Comparison of ENCODE assay signal across 17 mouse cellular contexts in the genomic region with DNA sequence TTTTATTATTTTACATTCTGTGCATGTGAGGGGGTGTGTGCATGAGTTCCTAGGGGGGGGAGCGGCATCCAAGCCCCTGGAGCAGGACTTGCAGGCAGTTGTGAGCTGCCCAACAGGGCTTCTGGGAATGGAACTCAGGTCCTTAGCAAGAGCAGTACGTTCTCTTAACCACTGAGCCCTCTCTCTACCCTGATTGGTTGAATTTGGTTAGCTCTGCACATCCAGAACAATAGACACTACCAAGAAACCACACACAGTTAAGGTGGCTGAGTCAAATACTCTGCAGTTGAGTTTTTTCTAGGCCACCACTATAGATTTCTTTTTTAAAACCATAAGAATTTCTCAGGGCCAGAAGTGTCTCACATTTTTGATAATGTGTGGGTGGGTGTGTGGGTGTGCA.
"Had no signal": no experiment of that assay in that cellular context is flagged by ENCODE, and none has a peak within 500 bp of the region (broad histone marks: within the 10 kb centered on the region; RNA-seq: fewer than 3 reads in every experiment).

No protein-coding gene starts in this region.

- H3K27ac ChIP-seq: neural tube, embryonic 12.5 days; neural tube, embryonic 13.5 days; neural tube, embryonic 15.5 days; stomach, embryonic 15.5 days; stomach, postnatal 0 days had no signal

- H3K27me3 ChIP-seq: neural tube, embryonic 12.5 days; neural tube, embryonic 13.5 days; neural tube, embryonic 15.5 days; stomach, embryonic 15.5 days had no signal

- H3K9ac ChIP-seq: neural tube, embryonic 12.5 days; neural tube, embryonic 13.5 days; neural tube, embryonic 15.5 days; stomach, embryonic 15.5 days had no signal

- H3K4me1 ChIP-seq: neural tube, embryonic 12.5 days; neural tube, embryonic 13.5 days; neural tube, embryonic 15.5 days; stomach, embryonic 15.5 days had no signal

- H3K9me3 ChIP-seq: neural tube, embryonic 12.5 days; neural tube, embryonic 13.5 days; neural tube, embryonic 15.5 days; stomach, embryonic 15.5 days had no signal

- DNase-seq: retina, postnatal 1 day; right cerebral cortex, adult 18-20 months; right cerebral cortex, postnatal 14 days; right cerebral cortex, postnatal 25 days; right cerebral cortex, postnatal 4 days; spleen, adult 18-20 months; thymus, adult 18-20 months; thymus, adult 2 months; thymus, postnatal 14 days; thymus, postnatal 25 days; thymus, postnatal 36 days; thymus, postnatal 4 days had no signal

- H3K4me3 ChIP-seq: neural tube, embryonic 12.5 days; neural tube, embryonic 13.5 days; neural tube, embryonic 15.5 days; stomach, embryonic 15.5 days had no signal

- H3K36me3 ChIP-seq: neural tube, embryonic 12.5 days; neural tube, embryonic 13.5 days; neural tube, embryonic 15.5 days; stomach, embryonic 15.5 days had no signal

- H3K4me2 ChIP-seq: neural tube, embryonic 12.5 days; neural tube, embryonic 13.5 days; neural tube, embryonic 15.5 days; stomach, embryonic 15.5 days had no signal
